Mouse (Mus musculus): ENCODE data around the gene Ccdc114. TPM values are rescaled to one million over a fixed set of nuclear protein-coding genes. Genes with fewer than 3 reads are reported as not detected.

The Ccdc114 gene
- total and polyA plus RNA-seq, 2 experiments from 2014 or later = 7.5 to 7.8 TPM

- H3K36me3 ChIP-seq (ENCODE audit: insufficient read depth, low read length) = no peaks in the 10 kb centered on the region; the same call in 1 of the 2 replicates
- no peaks in the 10 kb centered on the region for H3K27me3 ChIP-seq (ENCODE audit: insufficient read depth, low read length)
- no peak for TF ChIP-seq CTCF (IDR thresholded peaks at IDR 0.05; ENCODE audit: low read depth)
- no peaks in the 10 kb centered on the region for H3K9me3 ChIP-seq (ENCODE audit: low read length)
- no peak for ATAC-seq
- H3K4me2 ChIP-seq (ENCODE audit: low read depth, low read length) = peak overlapping the region; percentile 54
- H3K9ac ChIP-seq (replicated peaks; ENCODE audit: low read length) = peak overlapping the region; percentile 37
- WGBS = 35% methylated on average over 13 of the region's 13 CpGs
- DNase-seq (ENCODE audit: low spot score) = no peak
- peak overlapping the region; percentile 87 for H3K27ac ChIP-seq
- peaks cover 16% of the 10 kb centered on the region; the same call in 1 of the 2 replicates for H3K4me1 ChIP-seq (ENCODE audit: insufficient read depth, low read length)
- H3K4me3 ChIP-seq (ENCODE audit: low read length) = peak overlapping the region; percentile 8; the same call in 1 of the 2 replicates
Measured at GRCm38 (mm10) chr7:45917004-45917704, 6.7 kb upstream of the Ccdc114 start.

GRCm38 (mm10) chr7:45917926-45918325 lies 5.9 kb upstream of the Ccdc114 start:
- no peak for ATAC-seq
- Histone ChIP-seq H3K27ac (peak overlapping the region; percentile 87; the same call in 1 of the 2 replicates), H3K4me3 (ENCODE audit: low read length) (no peak overlapping the region), H3K36me3 (ENCODE audit: insufficient read depth, low read length) (no peaks in the 10 kb centered on the region; the same call in 1 of the 2 replicates), H3K4me2 (ENCODE audit: low read depth, low read length) (no peak overlapping the region), H3K27me3 (ENCODE audit: insufficient read depth, low read length) (no peaks in the 10 kb centered on the region), H3K4me1 (ENCODE audit: insufficient read depth, low read length) (peaks cover 16% of the 10 kb centered on the region; the same call in 1 of the 2 replicates), H3K9ac (replicated peaks; ENCODE audit: low read length) (peak overlapping the region; percentile 37; the same call in 1 of the 2 replicates), H3K9me3 (ENCODE audit: low read length) (no peaks in the 10 kb centered on the region)
- WGBS = 87% methylated on average over 15 of the region's 15 CpGs
- TF ChIP-seq CTCF (IDR thresholded peaks at IDR 0.05; ENCODE audit: low read depth) = no peak
- DNase-seq (ENCODE audit: low spot score) = no peak

GRCm38 (mm10) chr7:45919083-45919671 lies 4.7 kb upstream of the Ccdc114 start:
- Histone ChIP-seq H3K36me3 (ENCODE audit: insufficient read depth, low read length) (no peaks in the 10 kb centered on the region; the same call in 1 of the 2 replicates), H3K9me3 (ENCODE audit: low read length) (no peaks in the 10 kb centered on the region), H3K4me1 (ENCODE audit: insufficient read depth, low read length) (peaks cover 21% of the 10 kb centered on the region), H3K9ac (replicated peaks; ENCODE audit: low read length) (no peak overlapping the region), H3K4me3 (ENCODE audit: low read length) (no peak overlapping the region), H3K4me2 (ENCODE audit: low read depth, low read length) (no peak overlapping the region), H3K27me3 (ENCODE audit: insufficient read depth, low read length) (no peaks in the 10 kb centered on the region), H3K27ac (no peak overlapping the region)
- TF ChIP-seq CTCF (IDR thresholded peaks at IDR 0.05; ENCODE audit: low read depth) = peak; percentile 53
- 66% methylated on average over 14 of the region's 14 CpGs for WGBS
- ATAC-seq (no peak), DNase-seq (ENCODE audit: low spot score) (no peak)

GRCm38 (mm10) chr7:45919761-45920160 lies 4.1 kb upstream of the Ccdc114 start:
- ATAC-seq (no peak), DNase-seq (ENCODE audit: low spot score) (no peak)
- Histone ChIP-seq H3K9me3 (ENCODE audit: low read length) (no peaks in the 10 kb centered on the region), H3K4me1 (ENCODE audit: insufficient read depth, low read length) (peaks cover 21% of the 10 kb centered on the region), H3K27ac (no peak overlapping the region), H3K4me2 (ENCODE audit: low read depth, low read length) (no peak overlapping the region), H3K9ac (replicated peaks; ENCODE audit: low read length) (no peak overlapping the region), H3K36me3 (ENCODE audit: insufficient read depth, low read length) (no peaks in the 10 kb centered on the region), H3K27me3 (ENCODE audit: insufficient read depth, low read length) (no peaks in the 10 kb centered on the region), H3K4me3 (ENCODE audit: low read length) (no peak overlapping the region)
- WGBS = 64% methylated on average over 4 of the region's 4 CpGs
- TF ChIP-seq CTCF (IDR thresholded peaks at IDR 0.05; ENCODE audit: low read depth) = no peak

- H3K27ac ChIP-seq = no peak overlapping the region
- H3K4me1 ChIP-seq (ENCODE audit: insufficient read depth, low read length) = peaks cover 21% of the 10 kb centered on the region
- no peak for TF ChIP-seq CTCF (IDR thresholded peaks at IDR 0.05; ENCODE audit: low read depth)
- no peaks in the 10 kb centered on the region for H3K27me3 ChIP-seq (ENCODE audit: insufficient read depth, low read length)
- no peak for ATAC-seq
- 52% methylated on average over 9 of the region's 9 CpGs for whole genome bisulfite sequencing
- H3K4me3 ChIP-seq (ENCODE audit: low read length) = peak overlapping the region; percentile 7; the same call in 1 of the 2 replicates
- H3K4me2 ChIP-seq (ENCODE audit: low read depth, low read length) = peak overlapping the region; percentile 28; the same call in 1 of the 2 replicates
- H3K9me3 ChIP-seq (ENCODE audit: low read length) = no peaks in the 10 kb centered on the region
- H3K9ac ChIP-seq (replicated peaks; ENCODE audit: low read length) = no peak overlapping the region
- no peak for DNase-seq (ENCODE audit: low spot score)
- H3K36me3 ChIP-seq (ENCODE audit: insufficient read depth, low read length) = no peaks in the 10 kb centered on the region
Measured at GRCm38 (mm10) chr7:45920583-45921241, 3.2 kb upstream of the Ccdc114 start.

GRCm38 (mm10) chr7:45921242-45921621 lies 2.6 kb upstream of the Ccdc114 start, which contains the start of gene Emp3:
Gene Emp3 (minus strand): TSS chr7:45921404.
- Histone ChIP-seq H3K9me3 (ENCODE audit: low read length) (no peaks in the 10 kb centered on the region), H3K4me2 (ENCODE audit: low read depth, low read length) (peak within 1 kb of the TSS; percentile 28; the same call in 1 of the 2 replicates), H3K4me1 (ENCODE audit: insufficient read depth, low read length) (peaks cover 17% of the 10 kb centered on the region), H3K9ac (replicated peaks; ENCODE audit: low read length) (no peak within 1 kb of the TSS), H3K27ac (no peak within 1 kb of the TSS; the same call in 1 of the 2 replicates), H3K36me3 (ENCODE audit: insufficient read depth, low read length) (no peaks in the 10 kb centered on the region), H3K4me3 (ENCODE audit: low read length) (peak within 1 kb of the TSS; percentile 7; the same call in 1 of the 2 replicates), H3K27me3 (ENCODE audit: insufficient read depth, low read length) (no peaks in the 10 kb centered on the region)
- no peak for TF ChIP-seq CTCF (IDR thresholded peaks at IDR 0.05; ENCODE audit: low read depth)
- no peak for DNase-seq (ENCODE audit: low spot score)
- ATAC-seq = no peak
- WGBS = 48% methylated on average over 9 of the region's 9 CpGs

Measured in hindbrain, postnatal 0 days (tissue).